10 mouse cellular contexts compared by ENCODE assay signal in genomic region chr1:174521976-174522770, GRCm38 (mm10). TPM values are rescaled to one million over a fixed set of nuclear protein-coding genes. Genes with fewer than 3 reads are reported as not detected.
DNase-seq lines count a peak whose midpoint lies in the region; ATAC-seq lines count a peak whose summit lies in the region.
"Had no signal": no experiment of that assay in that cellular context is flagged by ENCODE, and none has a peak within 500 bp of the region (broad histone marks: within the 10 kb centered on the region; RNA-seq: fewer than 3 reads in every experiment).

No protein-coding gene starts in this region.

- ATAC-seq in erythroid progenitor cell, adult 5-6 weeks (replicated peaks; ENCODE audit: low FRiP score, poor library complexity, severe bottlenecking): no peak

- DNase-seq in right cerebral cortex, adult 18-20 months: peak; percentile 53
- DNase-seq in right cerebral cortex, postnatal 14 days: no peak
- peak; percentile 15 to 23 for DNase-seq in cerebellum, postnatal 36 days
- DNase-seq in layer of hippocampus, postnatal 36 days: peak; percentile 50 to 57
- DNase-seq in kidney, postnatal 10 days: no peak
- no peak for DNase-seq in heart, postnatal 14 days
- DNase-seq: adrenal gland, adult 8-10 months; gastrocnemius, postnatal 14 days; thymus, postnatal 25 days had no signal

- intact Hi-C loops in heart, postnatal 14 days (cut with DNase I): no loop called here

RNA-seq across cellular contexts. Expression of gene Fmn2, which starts 20.5 kb away (rescaled TPM):
- 10 to 100 TPM; 69.2 to 73.0 TPM for total RNA-seq in layer of hippocampus, postnatal 36 days (2021)
- 0.42 and 4.3 TPM in 2 replicates for total RNA-seq in erythroid progenitor cell, adult 5-6 weeks (2015; ENCODE audit: low replicate concordance)
- not detected in 2 replicates for total RNA-seq in erythroid progenitor cell, adult 5-6 weeks (2017; ENCODE audit: low replicate concordance)
- total RNA-seq in heart, postnatal 14 days (2021): under 1 TPM; 0.20 to 0.33 TPM

Comparison
In these comparisons a context has a peak if more than half of its experiments do, and no peak if none do; other contexts are left out.
1. DNase-seq: peak in right cerebral cortex, adult 18-20 months (single experiment), cerebellum, postnatal 36 days (2 of 2) and layer of hippocampus, postnatal 36 days (2 of 2); none in right cerebral cortex, postnatal 14 days (single experiment), kidney, postnatal 10 days (single experiment) and heart, postnatal 14 days (0 of 2).
2. RNA of gene Fmn2, which starts 20.5 kb away (total RNA-seq): 69.2 to 73.0 TPM in layer of hippocampus, postnatal 36 days; 0.42 to 4.3 TPM in erythroid progenitor cell, adult 5-6 weeks and 0.20 to 0.33 TPM in heart, postnatal 14 days; every median in the first group is over 10 times any median in the second.